Mouse (Mus musculus) liver, embryonic 16.5 days (tissue): Measurements from ENCODE around the gene Rpl3l. TPM values are rescaled to one million over a fixed set of nuclear protein-coding genes. Genes with fewer than 3 reads are reported as not detected.

ENCODE experiments used
- ATAC-seq: fragments of 200-750 bp; cut with Nextera tagmentation; 2 replicates; pipeline ENCODE4 v1.8.0; 2017; ENCODE audit warnings: low read depth, mild to moderate bottlenecking, moderate number of reproducible peaks, moderate library complexity
- H3K27ac ChIP-seq: fragments of 300-500 bp; sonication (generic); 2 replicates; pipeline ENCODE4 v1.5.1; 2014; ENCODE audit warnings: mild to moderate bottlenecking, low read length
- H3K27me3 ChIP-seq: fragments of 300-500 bp; sonication (generic); 2 replicates; pipeline ENCODE4 v1.6.1; 2014; ENCODE audit warnings: low read depth, low read length, mixed read lengths; ENCODE audit not compliant: control insufficient read depth, insufficient read depth
- H3K36me3 ChIP-seq: fragments of 300-500 bp; sonication (generic); 2 replicates; pipeline ENCODE4 v1.6.1; 2014; ENCODE audit warnings: mild to moderate bottlenecking; ENCODE audit not compliant: control insufficient read depth, insufficient read depth
- H3K4me1 ChIP-seq: fragments of 300-500 bp; sonication (generic); 2 replicates; pipeline ENCODE4 v1.6.1; 2014; ENCODE audit warnings: low read depth, low read length, mixed read lengths; ENCODE audit not compliant: control insufficient read depth
- H3K4me2 ChIP-seq: fragments of 300-500 bp; sonication (generic); 2 replicates; pipeline ENCODE4 v1.6.1; 2014; ENCODE audit warnings: low read depth, low read length, mixed read lengths
- H3K4me3 ChIP-seq: fragments of 300-500 bp; sonication (generic); 2 replicates; pipeline ENCODE4 v1.5.1; 2014; ENCODE audit warnings: low read depth, mild to moderate bottlenecking, low read length
- H3K9ac ChIP-seq: fragments of 300-500 bp; sonication (generic); 2 replicates; pipeline ENCODE4 v1.6.1; 2014; ENCODE audit warnings: low read depth, low read length
- H3K9me3 ChIP-seq: fragments of 300-500 bp; sonication (generic); replicated peaks from 2 replicates; pipeline ENCODE4 v1.6.1; 2016; ENCODE audit warnings: low read length; ENCODE audit not compliant: control insufficient read depth
- WGBS: fragments of 180-500 bp; shearing (Covaris S2); extraction: QIAGEN DNeasy Blood & Tissue Kit; methylation state at CpG from one replicate; pipeline ENCODE4 v1.1.7; 2014; ENCODE audit not compliant: insufficient replicate concordance; 5-methylcytosine and 5-hydroxymethylcytosine counted together
- polyA plus RNA-seq: library from polyadenylated mRNA; unstranded; fragments of >200 nt; fragmentation: Nextera tagmentation; extraction: Ambion mirVana; gene quantifications from 2 replicates; pipeline ENCODE4 v1.2.1, GENCODE M21; 2015

Rpl3l gene
- polyA plus RNA-seq, 1 experiment from 2014 or later, result 0.34 TPM

DNA sequence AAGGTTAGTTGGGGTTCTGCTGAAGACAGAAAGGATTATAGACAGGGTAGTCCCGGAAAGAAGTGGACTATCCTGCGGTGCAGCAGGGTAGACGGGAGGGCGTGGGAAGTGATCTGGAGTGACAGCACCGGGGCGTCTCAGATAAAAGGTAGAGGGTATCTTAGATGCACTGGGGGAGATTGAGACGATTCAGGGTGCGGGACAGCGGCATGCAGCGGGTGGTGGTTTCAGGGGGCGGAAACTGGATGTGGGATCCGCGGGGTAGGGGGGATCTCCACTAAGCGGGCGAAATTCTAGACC is 3.8 kb upstream of the Rpl3l start:
- Histone ChIP-seq H3K27me3 (no peaks in the 10 kb centered on the region; the same call in 1 of the 2 replicates), H3K4me3 (peak overlapping the region; percentile 93), H3K36me3 (peaks cover 9% of the 10 kb centered on the region), H3K9me3 (no peaks in the 10 kb centered on the region), H3K9ac (peak overlapping the region; percentile 97), H3K27ac (peak overlapping the region; percentile 90), H3K4me2 (peak overlapping the region; percentile 71), H3K4me1 (peaks cover 33% of the 10 kb centered on the region)
- WGBS, result 0% methylated on average over 15 of the region's 15 CpGs
- peak; percentile 35 for ATAC-seq

DNA sequence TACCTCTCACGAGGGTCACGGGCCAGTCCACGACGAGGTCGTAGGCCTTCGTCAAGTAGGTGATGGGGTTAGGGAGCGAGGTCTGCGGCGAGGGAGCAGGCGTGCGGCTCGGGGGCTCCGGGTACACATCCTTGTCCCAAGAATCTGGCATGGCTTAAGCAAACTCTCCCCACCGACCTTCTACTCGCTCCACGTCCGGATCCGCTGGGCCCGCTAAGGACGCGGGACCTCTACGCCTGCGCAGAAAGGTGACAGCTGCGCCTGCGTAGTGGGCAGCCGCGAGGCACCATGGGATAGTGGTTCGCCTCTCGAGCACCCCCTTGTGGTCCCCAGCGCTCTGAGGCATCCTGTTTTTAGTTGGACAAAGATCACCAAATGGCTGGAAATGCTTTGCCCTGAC is 3.4 kb upstream of the Rpl3l start, which contains the start of gene Ndufb10:
Gene Ndufb10, minus strand, starts transcription at position 295 of the 400 bp plus-strand sequence.
- H3K27me3 ChIP-seq, result no peaks in the 10 kb centered on the region; the same call in 1 of the 2 replicates
- WGBS, result 0% methylated on average over 30 of the region's 30 CpGs
- peak within 1 kb of the TSS; percentile 93 for H3K4me3 ChIP-seq
- H3K9ac ChIP-seq, result peak within 1 kb of the TSS; percentile 97
- H3K36me3 ChIP-seq, result peaks cover 9% of the 10 kb centered on the region
- H3K4me2 ChIP-seq, result peak within 1 kb of the TSS; percentile 71
- peak within 1 kb of the TSS; percentile 90 for H3K27ac ChIP-seq
- no peaks in the 10 kb centered on the region for H3K9me3 ChIP-seq
- peak; percentile 68 for ATAC-seq
- H3K4me1 ChIP-seq, result peaks cover 29% of the 10 kb centered on the region

DNA sequence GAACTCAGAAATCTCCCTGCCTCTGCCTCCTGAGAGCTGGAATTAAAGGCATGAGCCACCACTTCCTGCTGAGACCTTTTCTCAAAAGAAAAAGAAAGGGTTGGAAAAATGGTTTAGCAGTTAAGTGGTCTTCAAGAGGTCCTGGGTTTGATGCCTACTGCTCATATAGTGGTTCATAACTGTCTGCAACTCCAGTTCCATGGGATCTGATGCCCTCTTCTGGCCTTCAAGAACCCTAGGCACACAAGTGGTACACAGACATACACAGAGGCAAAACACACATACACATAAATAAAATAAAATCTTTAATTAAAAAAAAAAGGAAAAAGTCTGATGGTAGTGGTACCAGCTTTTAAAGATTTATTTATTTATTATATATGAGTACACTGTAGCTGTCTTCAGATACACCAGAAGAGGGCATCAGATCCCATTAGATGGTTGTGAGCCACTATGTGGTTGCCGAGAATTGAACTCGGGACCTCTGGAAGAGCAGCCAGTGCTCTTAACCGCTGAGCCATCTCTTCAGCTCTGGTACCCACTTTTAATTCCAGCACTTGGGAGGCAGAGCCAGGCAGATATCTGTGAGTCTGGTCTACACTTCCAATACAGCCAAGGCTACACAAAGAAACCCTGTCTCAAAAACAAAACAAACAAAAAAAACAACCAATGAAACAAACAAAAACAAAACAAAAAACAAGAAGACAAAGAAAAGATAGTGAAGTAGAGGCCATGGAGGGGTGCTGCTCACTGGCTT is 1.8 kb upstream of the Rpl3l start:
- Histone ChIP-seq H3K4me3 (no peak overlapping the region), H3K27me3 (no peaks in the 10 kb centered on the region; the same call in 1 of the 2 replicates), H3K36me3 (peaks cover 9% of the 10 kb centered on the region), H3K4me1 (peaks cover 28% of the 10 kb centered on the region), H3K4me2 (no peak overlapping the region), H3K9ac (no peak overlapping the region), H3K27ac (no peak overlapping the region), H3K9me3 (no peaks in the 10 kb centered on the region)
- ATAC-seq, result no peak
- 46% methylated on average over 3 of the region's 3 CpGs for WGBS

DNA sequence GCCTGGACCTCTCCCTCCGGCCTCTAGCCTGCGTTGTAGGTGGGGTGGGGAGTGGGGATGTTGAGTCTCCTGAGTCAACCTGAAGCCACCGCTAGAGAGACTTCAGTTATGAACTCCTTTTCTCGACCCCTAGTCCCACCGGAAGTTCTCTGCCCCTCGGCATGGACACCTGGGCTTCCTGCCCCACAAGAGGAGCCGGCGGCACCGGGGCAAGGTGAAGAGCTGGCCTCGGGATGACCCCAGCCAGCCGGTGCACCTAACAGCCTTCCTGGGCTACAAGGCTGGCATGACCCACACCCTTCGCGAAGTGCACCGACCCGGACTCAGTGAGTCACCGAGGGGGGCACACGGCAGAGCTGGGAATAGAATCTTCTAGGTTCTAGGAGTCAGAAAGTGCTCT is 564 bp downstream of the Rpl3l start:
- Histone ChIP-seq H3K9me3 (no peaks in the 10 kb centered on the region), H3K4me3 (no peak overlapping the region), H3K4me2 (no peak overlapping the region), H3K36me3 (no peaks in the 10 kb centered on the region), H3K4me1 (peaks cover 8% of the 10 kb centered on the region), H3K27me3 (no peaks in the 10 kb centered on the region; the same call in 1 of the 2 replicates), H3K9ac (no peak overlapping the region), H3K27ac (no peak overlapping the region)
- WGBS, result 57% methylated on average over 17 of the region's 17 CpGs
- no peak for ATAC-seq

DNA sequence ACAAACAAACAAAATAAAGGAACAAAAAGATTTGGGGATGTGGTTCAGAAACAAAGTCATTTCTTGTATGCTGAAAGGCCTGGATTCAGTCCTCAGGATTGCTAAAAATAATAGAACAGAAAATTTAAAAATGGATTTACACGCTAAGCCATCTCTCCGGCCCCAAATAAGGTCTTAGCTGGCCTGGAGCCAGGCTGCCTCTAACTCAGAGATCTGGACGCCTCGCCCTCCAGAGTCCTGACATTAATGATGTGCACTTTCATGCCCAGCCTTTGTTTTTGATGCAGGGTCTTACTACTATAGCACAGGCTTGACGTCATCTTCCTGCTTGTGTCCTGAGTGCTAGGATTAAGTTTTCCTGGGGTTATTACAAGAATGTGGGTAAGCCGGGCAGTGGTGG is 1.4 kb downstream of the Rpl3l start:
- Histone ChIP-seq H3K4me3 (no peak overlapping the region), H3K36me3 (no peaks in the 10 kb centered on the region)

DNA sequence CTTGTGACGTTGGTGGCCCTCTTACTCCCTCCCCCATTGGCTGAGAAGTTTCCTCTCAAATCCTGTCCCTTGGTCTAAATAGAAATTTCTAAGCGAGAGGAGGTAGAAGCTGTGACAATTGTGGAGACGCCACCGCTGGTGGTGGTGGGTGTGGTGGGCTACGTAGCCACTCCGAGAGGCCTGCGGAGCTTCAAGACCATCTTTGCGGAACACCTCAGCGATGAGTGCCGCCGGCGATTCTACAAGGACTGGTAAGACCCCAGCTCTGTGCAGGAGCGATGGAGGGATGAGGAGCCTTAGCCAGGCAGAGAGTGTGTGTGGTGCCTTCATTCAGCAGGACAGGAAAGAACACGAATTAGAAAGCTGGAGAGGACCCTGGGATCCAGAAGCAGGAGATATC is 3.2 kb downstream of the Rpl3l start:
- WGBS, result 68% methylated on average over 14 of the region's 14 CpGs
- Histone ChIP-seq H3K4me3 (no peak overlapping the region), H3K27me3 (no peaks in the 10 kb centered on the region; the same call in 1 of the 2 replicates), H3K4me1 (peaks cover 5% of the 10 kb centered on the region), H3K9ac (no peak overlapping the region), H3K36me3 (no peaks in the 10 kb centered on the region), H3K27ac (no peak overlapping the region), H3K4me2 (no peak overlapping the region), H3K9me3 (no peaks in the 10 kb centered on the region)
- no peak for ATAC-seq

More for the DNA sequence above, 1.4 kb downstream of the Rpl3l start:
- H3K9me3 ChIP-seq, result no peaks in the 10 kb centered on the region
- peaks cover 3% of the 10 kb centered on the region for H3K4me1 ChIP-seq
- 78% methylated on average over 6 of the region's 6 CpGs for WGBS
- no peak overlapping the region for H3K27ac ChIP-seq
- H3K27me3 ChIP-seq, result no peaks in the 10 kb centered on the region; the same call in 1 of the 2 replicates
- H3K4me2 ChIP-seq, result no peak overlapping the region
- no peak for ATAC-seq
- H3K9ac ChIP-seq, result no peak overlapping the region

DNA sequence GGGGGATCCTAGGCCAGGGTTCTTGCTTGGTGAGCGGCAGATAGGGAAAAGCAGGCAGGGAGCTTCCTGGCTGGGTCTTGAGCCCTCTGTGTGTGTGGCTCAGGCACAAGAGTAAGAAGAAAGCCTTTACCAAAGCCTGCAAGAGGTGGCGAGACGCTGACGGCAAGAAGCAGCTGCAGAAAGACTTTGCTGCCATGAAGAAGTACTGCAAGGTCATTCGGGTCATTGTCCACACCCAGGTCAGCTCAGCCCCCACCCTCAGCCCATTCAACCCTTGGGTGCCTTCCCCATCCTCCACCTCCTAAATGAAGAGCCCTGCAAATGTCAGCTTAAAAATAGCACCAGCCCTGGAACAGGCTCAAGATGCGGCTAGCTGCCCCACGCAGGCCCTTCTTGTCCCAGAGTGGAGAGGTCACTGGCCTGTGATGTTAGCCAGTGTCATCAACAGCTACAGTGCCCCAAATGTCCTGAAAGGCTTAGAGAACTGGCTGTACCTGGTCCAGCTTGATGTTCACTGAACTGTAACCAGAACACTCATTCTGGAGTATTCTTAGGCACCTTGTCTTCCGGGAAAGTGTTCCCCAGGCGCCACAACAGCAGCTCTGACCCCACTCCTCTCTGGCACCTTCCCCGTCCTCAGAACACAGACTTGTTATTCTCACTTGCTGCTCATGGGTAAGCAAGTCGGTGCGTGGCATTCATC is 4.8 kb downstream of the Rpl3l start:
- Histone ChIP-seq H3K9ac (no peak overlapping the region), H3K27ac (no peak overlapping the region), H3K4me3 (no peak overlapping the region), H3K4me2 (no peak overlapping the region), H3K27me3 (no peaks in the 10 kb centered on the region; the same call in 1 of the 2 replicates), H3K4me1 (peaks cover 16% of the 10 kb centered on the region), H3K36me3 (no peaks in the 10 kb centered on the region), H3K9me3 (no peaks in the 10 kb centered on the region)
- 66% methylated on average over 12 of the region's 12 CpGs for WGBS
- no peak for ATAC-seq

DNA sequence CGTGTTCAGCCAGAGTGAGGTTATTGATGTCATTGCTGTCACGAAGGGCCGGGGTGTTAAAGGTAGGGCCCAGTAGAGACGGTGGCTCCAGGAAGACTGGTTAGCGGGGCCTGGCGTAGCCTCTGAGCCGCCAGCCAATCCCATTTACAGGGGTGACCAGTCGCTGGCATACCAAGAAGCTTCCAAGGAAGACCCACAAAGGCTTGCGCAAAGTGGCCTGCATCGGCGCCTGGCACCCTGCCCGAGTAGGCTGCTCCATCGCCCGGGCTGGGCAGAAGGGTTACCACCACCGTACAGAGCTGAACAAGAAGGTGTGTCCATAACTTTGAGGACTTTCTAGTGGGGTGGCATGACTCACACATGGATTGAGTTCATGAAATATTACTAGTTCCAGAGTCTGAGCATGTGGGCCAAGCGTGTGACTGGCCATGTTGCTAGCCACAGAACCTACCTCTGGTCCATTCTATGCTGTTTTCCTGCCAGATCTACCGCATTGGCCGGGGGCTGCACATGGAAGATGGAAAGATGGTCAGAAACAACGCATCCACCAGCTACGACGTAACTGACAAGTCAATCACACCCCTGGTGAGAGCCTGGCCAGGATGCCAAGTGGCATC is 5.9 kb downstream of the Rpl3l start:
- Histone ChIP-seq H3K4me3 (no peak overlapping the region), H3K9me3 (no peaks in the 10 kb centered on the region), H3K27me3 (no peaks in the 10 kb centered on the region), H3K4me1 (peaks cover 24% of the 10 kb centered on the region), H3K4me2 (no peak overlapping the region), H3K9ac (no peak overlapping the region), H3K27ac (no peak overlapping the region), H3K36me3 (no peaks in the 10 kb centered on the region)
- 77% methylated on average over 21 of the region's 21 CpGs for WGBS
- no peak for ATAC-seq

DNA sequence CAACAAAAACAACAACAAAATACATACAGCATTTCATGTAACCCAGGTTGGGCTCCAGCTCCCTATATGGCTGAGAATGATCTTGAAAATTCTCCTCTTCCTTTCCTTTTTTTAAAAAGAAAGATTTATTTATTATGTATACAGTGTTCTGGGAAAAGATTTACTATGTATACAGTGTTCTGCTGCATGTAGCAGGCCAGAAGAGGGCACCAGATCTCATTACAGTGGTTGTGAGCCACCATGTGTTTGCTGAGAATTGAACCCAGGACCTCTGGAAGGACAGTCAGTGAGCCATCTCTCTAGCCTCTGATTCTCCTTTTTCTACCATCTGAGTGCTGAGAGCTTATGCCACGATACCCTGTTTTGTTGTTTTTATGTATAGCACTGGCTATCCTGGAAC is 6.9 kb downstream of the Rpl3l start:
- 48% methylated on average over 1 of the region's 1 CpGs for WGBS
- Histone ChIP-seq H3K9ac (no peak overlapping the region), H3K27ac (no peak overlapping the region), H3K27me3 (no peaks in the 10 kb centered on the region), H3K4me3 (no peak overlapping the region), H3K36me3 (no peaks in the 10 kb centered on the region), H3K4me2 (no peak overlapping the region), H3K9me3 (no peaks in the 10 kb centered on the region), H3K4me1 (peaks cover 27% of the 10 kb centered on the region)
- no peak for ATAC-seq
